Mouse (Mus musculus) heart, embryonic 12.5 days (tissue): ENCODE data around the gene Fmod. TPM values are rescaled to one million over a fixed set of nuclear protein-coding genes. Genes with fewer than 3 reads are reported as not detected.
A peak's percentile ranks its signal among the peaks of the same experiment; 100 is the strongest.

Experiments
- ATAC-seq: fragments of 200-750 bp; cut with Nextera tagmentation; 2 replicates; pipeline ENCODE4 v1.8.0; 2017; ENCODE audit warnings: moderate TSS enrichment, moderate library complexity; ENCODE audit not compliant: insufficient number of reproducible peaks, low FRiP score
- H3K27ac ChIP-seq: fragments of 300-500 bp; sonication (generic); 2 replicates; pipeline ENCODE4 v1.5.1; 2016; ENCODE audit warnings: mild to moderate bottlenecking, moderate library complexity; ENCODE audit not compliant: poor library complexity, severe bottlenecking
- H3K27me3 ChIP-seq: fragments of 300-500 bp; sonication (generic); replicated peaks from 2 replicates; pipeline ENCODE4 v1.6.1; 2016; ENCODE audit warnings: mild to moderate bottlenecking, moderate library complexity
- H3K36me3 ChIP-seq: fragments of 300-500 bp; sonication (generic); 2 replicates; pipeline ENCODE4 v1.6.1; 2016; ENCODE audit warnings: mild to moderate bottlenecking, moderate library complexity
- H3K4me1 ChIP-seq: fragments of 300-500 bp; sonication (generic); replicated peaks from 2 replicates; pipeline ENCODE4 v1.6.1; 2016; ENCODE audit warnings: mild to moderate bottlenecking
- H3K4me2 ChIP-seq: fragments of 300-500 bp; sonication (generic); 2 replicates; pipeline ENCODE4 v1.6.1; 2016; ENCODE audit warnings: mild to moderate bottlenecking, moderate library complexity
- H3K4me3 ChIP-seq: fragments of 300-500 bp; sonication (generic); 2 replicates; pipeline ENCODE4 v1.5.1; 2016; ENCODE audit warnings: mild to moderate bottlenecking
- H3K9ac ChIP-seq: fragments of 300-500 bp; sonication (generic); 2 replicates; pipeline ENCODE4 v1.6.1; 2016; ENCODE audit warnings: mild to moderate bottlenecking, moderate library complexity
- H3K9me3 ChIP-seq: fragments of 300-500 bp; sonication (generic); replicated peaks from 2 replicates; pipeline ENCODE4 v1.6.1; 2016; ENCODE audit warnings: mild to moderate bottlenecking, moderate library complexity
- WGBS: fragments of 180-500 bp; shearing (Covaris S2); methylation state at CpG from one replicate; pipeline ENCODE4 v1.1.7; 2016; 5-methylcytosine and 5-hydroxymethylcytosine counted together
- polyA plus RNA-seq: library from polyadenylated mRNA; unstranded; fragments of >200 nt; fragmentation: Nextera tagmentation; extraction: Ambion mirVana; gene quantifications from 2 replicates; pipeline ENCODE4 v1.2.1, GENCODE M21; 2016

The Fmod gene
- polyA plus RNA-seq, result 15.7 and 17.5 TPM in 2 replicates

- ATAC-seq, result peak; percentile 54; the same call in 1 of the 2 replicates
- WGBS, result 11% methylated on average over 9 of the region's 9 CpGs
- Histone ChIP-seq H3K27ac (peak within 1 kb of the TSS; percentile 55; the same call in 1 of the 2 replicates), H3K4me2 (peak within 1 kb of the TSS; percentile 43), H3K9me3 (no peaks in the 10 kb centered on the region), H3K4me1 (peaks cover 18% of the 10 kb centered on the region), H3K9ac (no peak within 1 kb of the TSS), H3K27me3 (no peaks in the 10 kb centered on the region), H3K4me3 (no peak within 1 kb of the TSS), H3K36me3 (no peaks in the 10 kb centered on the region)
Observed at GRCm38 (mm10) chr1:134037172-134037571, at the start of gene Fmod. Gene Fmod (plus strand): TSS chr1:134037254.

GRCm38 (mm10) chr1:133988845-133989244 lies 48.2 kb upstream of the Fmod start:
- Histone ChIP-seq H3K9me3 (no peaks in the 10 kb centered on the region), H3K27ac (no peak overlapping the region), H3K4me2 (no peak overlapping the region), H3K36me3 (no peaks in the 10 kb centered on the region), H3K27me3 (no peaks in the 10 kb centered on the region), H3K4me3 (no peak overlapping the region), H3K4me1 (peaks cover 9% of the 10 kb centered on the region; the same call in 1 of the 2 replicates), H3K9ac (no peak overlapping the region)
- WGBS, result 17% methylated on average over 3 of the region's 3 CpGs
- no peak for ATAC-seq

GRCm38 (mm10) chr1:133991277-133991676 lies 45.8 kb upstream of the Fmod start:
- no peak for ATAC-seq
- Histone ChIP-seq H3K4me1 (peaks cover 9% of the 10 kb centered on the region; the same call in 1 of the 2 replicates), H3K27ac (no peak overlapping the region), H3K36me3 (no peaks in the 10 kb centered on the region), H3K9ac (no peak overlapping the region), H3K27me3 (no peaks in the 10 kb centered on the region), H3K9me3 (no peaks in the 10 kb centered on the region), H3K4me2 (no peak overlapping the region), H3K4me3 (no peak overlapping the region)
- 72% methylated on average over 8 of the region's 8 CpGs for WGBS

GRCm38 (mm10) chr1:134005490-134005889 lies 31.6 kb upstream of the Fmod start:
- Histone ChIP-seq H3K4me2 (no peak overlapping the region), H3K27ac (no peak overlapping the region), H3K9me3 (no peaks in the 10 kb centered on the region), H3K4me1 (peaks cover 4% of the 10 kb centered on the region), H3K9ac (no peak overlapping the region), H3K36me3 (no peaks in the 10 kb centered on the region), H3K4me3 (no peak overlapping the region), H3K27me3 (no peaks in the 10 kb centered on the region)
- 70% methylated on average over 7 of the region's 7 CpGs for WGBS
- no peak for ATAC-seq

- H3K27ac ChIP-seq, result no peak overlapping the region
- no peak for ATAC-seq
- no peak overlapping the region for H3K9ac ChIP-seq
- H3K4me2 ChIP-seq, result no peak overlapping the region
- no peak overlapping the region for H3K4me3 ChIP-seq
- no peaks in the 10 kb centered on the region for H3K9me3 ChIP-seq
- H3K27me3 ChIP-seq, result no peaks in the 10 kb centered on the region
- H3K4me1 ChIP-seq, result peaks cover 9% of the 10 kb centered on the region
- 77% methylated on average over 11 of the region's 11 CpGs for WGBS
- H3K36me3 ChIP-seq, result no peaks in the 10 kb centered on the region
Observed at GRCm38 (mm10) chr1:134006105-134006764, 30.8 kb upstream of the Fmod start.

GRCm38 (mm10) chr1:134024293-134024971 lies 12.6 kb upstream of the Fmod start:
- no peaks in the 10 kb centered on the region for H3K36me3 ChIP-seq
- no peak overlapping the region for H3K4me3 ChIP-seq
- peaks cover 4% of the 10 kb centered on the region; the same call in 1 of the 2 replicates for H3K4me1 ChIP-seq
- H3K9ac ChIP-seq, result no peak overlapping the region
- no peak overlapping the region for H3K27ac ChIP-seq
- no peaks in the 10 kb centered on the region for H3K27me3 ChIP-seq
- no peaks in the 10 kb centered on the region for H3K9me3 ChIP-seq
- H3K4me2 ChIP-seq, result no peak overlapping the region
- 85% methylated on average over 9 of the region's 9 CpGs for WGBS
- no peak for ATAC-seq

GRCm38 (mm10) chr1:134025975-134026374 lies 11.1 kb upstream of the Fmod start:
- peaks cover 4% of the 10 kb centered on the region; the same call in 1 of the 2 replicates for H3K4me1 ChIP-seq
- 56% methylated on average over 5 of the region's 5 CpGs for WGBS

GRCm38 (mm10) chr1:134026741-134027140 lies 10.3 kb upstream of the Fmod start:
- Histone ChIP-seq H3K4me1 (peaks cover 4% of the 10 kb centered on the region; the same call in 1 of the 2 replicates), H3K9ac (no peak overlapping the region), H3K9me3 (no peaks in the 10 kb centered on the region), H3K36me3 (no peaks in the 10 kb centered on the region), H3K27me3 (no peaks in the 10 kb centered on the region), H3K4me2 (no peak overlapping the region), H3K27ac (no peak overlapping the region), H3K4me3 (no peak overlapping the region)
- WGBS, result 80% methylated on average over 9 of the region's 9 CpGs
- ATAC-seq, result no peak

More at GRCm38 (mm10) chr1:134025975-134026374, 11.1 kb upstream of the Fmod start:
- no peak overlapping the region for H3K27ac ChIP-seq
- H3K4me2 ChIP-seq, result no peak overlapping the region
- ATAC-seq, result no peak
- no peaks in the 10 kb centered on the region for H3K36me3 ChIP-seq
- no peak overlapping the region for H3K4me3 ChIP-seq
- H3K9me3 ChIP-seq, result no peaks in the 10 kb centered on the region
- H3K27me3 ChIP-seq, result no peaks in the 10 kb centered on the region
- no peak overlapping the region for H3K9ac ChIP-seq

- Histone ChIP-seq H3K36me3 (no peaks in the 10 kb centered on the region), H3K27me3 (no peaks in the 10 kb centered on the region), H3K27ac (no peak overlapping the region), H3K9me3 (no peaks in the 10 kb centered on the region), H3K4me3 (no peak overlapping the region), H3K9ac (no peak overlapping the region), H3K4me1 (peaks cover under 1% of the 10 kb centered on the region; the same call in 1 of the 2 replicates), H3K4me2 (no peak overlapping the region)
- no peak for ATAC-seq
- 74% methylated on average over 14 of the region's 14 CpGs for WGBS
Observed at GRCm38 (mm10) chr1:134028161-134028846, 8.8 kb upstream of the Fmod start.

- no peak overlapping the region for H3K27ac ChIP-seq
- H3K9me3 ChIP-seq, result no peaks in the 10 kb centered on the region
- no peak for ATAC-seq
- H3K4me3 ChIP-seq, result no peak overlapping the region
- H3K4me2 ChIP-seq, result no peak overlapping the region
- H3K9ac ChIP-seq, result no peak overlapping the region
- no peaks in the 10 kb centered on the region for H3K27me3 ChIP-seq
- H3K4me1 ChIP-seq, result peaks cover 14% of the 10 kb centered on the region
- no peaks in the 10 kb centered on the region for H3K36me3 ChIP-seq
- WGBS, result 56% methylated on average over 2 of the region's 2 CpGs
Observed at GRCm38 (mm10) chr1:134036492-134036891, 562 bp upstream of the Fmod start.

GRCm38 (mm10) chr1:134038336-134038735 lies 1.3 kb downstream of the Fmod start:
- no peak overlapping the region for H3K27ac ChIP-seq
- H3K9me3 ChIP-seq, result no peaks in the 10 kb centered on the region
- 75% methylated on average over 4 of the region's 4 CpGs for WGBS
- ATAC-seq, result no peak
- H3K9ac ChIP-seq, result no peak overlapping the region
- no peaks in the 10 kb centered on the region for H3K36me3 ChIP-seq
- H3K4me1 ChIP-seq, result peaks cover 26% of the 10 kb centered on the region
- no peak overlapping the region for H3K4me2 ChIP-seq
- no peak overlapping the region for H3K4me3 ChIP-seq
- no peaks in the 10 kb centered on the region for H3K27me3 ChIP-seq
